ENCODE assay signal across 8 mouse cellular contexts in genomic region chr12:75734167-75734566, GRCm38 (mm10). TPM values are rescaled to one million over a fixed set of nuclear protein-coding genes. Genes with fewer than 3 reads are reported as not detected.
DNase-seq lines count a peak whose midpoint lies in the region; ATAC-seq and TF ChIP-seq lines count a peak whose summit lies in the region.

No protein-coding gene starts in this region.

- H3K27ac ChIP-seq in left cerebral cortex, adult 2 months = no peak overlapping the region
- H3K27ac ChIP-seq in brown adipose tissue, adult 24 weeks (replicated peaks; ENCODE audit: low read depth, low read length) = no peak overlapping the region
- H3K27ac ChIP-seq in heart, embryonic 16.5 days (ENCODE audit: low read length) = no peak overlapping the region
- peak overlapping the region; percentile 85 for H3K27ac ChIP-seq in liver, postnatal 0 days (ENCODE audit: low read depth)

- no peaks in the 10 kb centered on the region for H3K36me3 ChIP-seq in heart, embryonic 16.5 days (ENCODE audit: control insufficient read depth, insufficient read depth)
- no peaks in the 10 kb centered on the region for H3K36me3 ChIP-seq in liver, postnatal 0 days (replicated peaks; ENCODE audit: insufficient read depth, low read length)

- WGBS in heart, embryonic 16.5 days = 13% methylated on average over 10 of the region's 10 CpGs
- 9% methylated on average over 10 of the region's 10 CpGs for WGBS in liver, postnatal 0 days (ENCODE audit: insufficient replicate concordance)

- no peaks in the 10 kb centered on the region for H3K27me3 ChIP-seq in heart, embryonic 16.5 days (ENCODE audit: control insufficient read depth, insufficient read depth, low read length)
- H3K27me3 ChIP-seq in liver, postnatal 0 days (ENCODE audit: insufficient read depth, low read length) = no peaks in the 10 kb centered on the region

- peak overlapping the region; percentile 90 for H3K4me2 ChIP-seq in heart, embryonic 16.5 days (ENCODE audit: low read depth, low read length)
- H3K4me2 ChIP-seq in liver, postnatal 0 days (ENCODE audit: low read depth, low read length) = peak overlapping the region; percentile 89

- H3K4me1 ChIP-seq in brown adipose tissue, adult 24 weeks (ENCODE audit: control insufficient read depth, insufficient read depth, insufficient read length, low read length) = peaks cover 3% of the 10 kb centered on the region; the same call in 1 of the 2 replicates
- H3K4me1 ChIP-seq in heart, embryonic 16.5 days (ENCODE audit: control insufficient read depth, insufficient read depth, low read length) = peaks cover 10% of the 10 kb centered on the region; the same call in 1 of the 2 replicates
- peaks cover 21% of the 10 kb centered on the region for H3K4me1 ChIP-seq in liver, postnatal 0 days (ENCODE audit: insufficient read depth)

- intact Hi-C loops in left cerebral cortex, adult 2 months (cut with DNase I) = no loop called here
- intact Hi-C loops in left cerebral cortex, postnatal 14 days (cut with DNase I) = no loop called here

- peak overlapping the region; percentile 96 for H3K9ac ChIP-seq in heart, embryonic 16.5 days (ENCODE audit: low read length)
- H3K9ac ChIP-seq in liver, postnatal 0 days (replicated peaks) = peak overlapping the region; percentile 78

- no peak for ATAC-seq in heart, embryonic 16.5 days (replicated peaks; ENCODE audit: extremely low read depth, insufficient read depth, low FRiP score)
- ATAC-seq in liver, postnatal 0 days = no peak
- ATAC-seq in activated CD4-positive, CD25-positive, alpha-beta regulatory T cell, adult 4 months = no peak

- no peak for TF ChIP-seq EP300 in liver, postnatal 0 days (IDR thresholded peaks at IDR 0.05; ENCODE audit: low read depth)

- TF ChIP-seq CTCF in left cerebral cortex, adult 2 months (IDR thresholded peaks at IDR 0.05) = no peak
- TF ChIP-seq CTCF in liver, postnatal 0 days (IDR thresholded peaks at IDR 0.05; ENCODE audit: low read depth) = no peak

- no peak for DNase-seq in left cerebral cortex, adult 2 months (ENCODE audit: extremely low spot score in 1 of 2, low spot score in 2 of 2)
- DNase-seq in left cerebral cortex, postnatal 14 days (ENCODE audit: low spot score in 2 of 2) = no peak
- no peak for DNase-seq in liver, postnatal 0 days
- DNase-seq in testis, postnatal 14 days (ENCODE audit: low spot score) = no peak
- DNase-seq in left cerebral cortex, adult 8-10 months (ENCODE audit: low spot score in 2 of 2) = no peak

- H3K4me3 ChIP-seq in left cerebral cortex, adult 2 months = peak overlapping the region; percentile 90
- peak overlapping the region; percentile 69 for H3K4me3 ChIP-seq in brown adipose tissue, adult 24 weeks (ENCODE audit: insufficient read depth, low read depth, low read length)
- peak overlapping the region; percentile 65 for H3K4me3 ChIP-seq in heart, embryonic 16.5 days (ENCODE audit: low read length)
- peak overlapping the region; percentile 70 for H3K4me3 ChIP-seq in liver, postnatal 0 days (ENCODE audit: low read depth, low read length)

- no peaks in the 10 kb centered on the region for H3K9me3 ChIP-seq in heart, embryonic 16.5 days (replicated peaks; ENCODE audit: control insufficient read depth, low read length)
- no peaks in the 10 kb centered on the region for H3K9me3 ChIP-seq in liver, postnatal 0 days (ENCODE audit: low read length)

RNA-seq across cellular contexts. Expression of gene Sgpp1, which starts 1.4 kb away (rescaled TPM):
- 10 to 100 TPM; 27.5 to 29.4 TPM for total RNA-seq in left cerebral cortex, adult 2 months (2021)
- 10 to 100 TPM; 31.7 to 32.6 TPM for total RNA-seq in left cerebral cortex, postnatal 14 days (2021)
- 5.9 and 6.0 TPM in 2 replicates for polyA plus RNA-seq in brown adipose tissue, adult 24 weeks (2012; ENCODE audit: insufficient read depth, insufficient read length, missing spikeins)
- polyA plus RNA-seq in heart, embryonic 16.5 days (2015; fragmentation: Nextera tagmentation; extraction: Ambion mirVana) = 13.2 and 15.9 TPM in 2 replicates
- polyA plus RNA-seq in liver, postnatal 0 days (2015; fragmentation: Nextera tagmentation; extraction: Ambion mirVana) = 13.8 and 17.4 TPM in 2 replicates
- 10 to 100 TPM; 12.4 to 19.9 TPM for polyA plus RNA-seq in activated CD4-positive, CD25-positive, alpha-beta regulatory T cell, adult 4 months (2017; shearing (Covaris generic))
- 10 to 100 TPM; 30.8 to 34.6 (median 32.8) TPM for total RNA-seq in left cerebral cortex, adult 8-10 months (2022)
